23 mouse cellular contexts compared by ENCODE assay signal in the genomic region with DNA sequence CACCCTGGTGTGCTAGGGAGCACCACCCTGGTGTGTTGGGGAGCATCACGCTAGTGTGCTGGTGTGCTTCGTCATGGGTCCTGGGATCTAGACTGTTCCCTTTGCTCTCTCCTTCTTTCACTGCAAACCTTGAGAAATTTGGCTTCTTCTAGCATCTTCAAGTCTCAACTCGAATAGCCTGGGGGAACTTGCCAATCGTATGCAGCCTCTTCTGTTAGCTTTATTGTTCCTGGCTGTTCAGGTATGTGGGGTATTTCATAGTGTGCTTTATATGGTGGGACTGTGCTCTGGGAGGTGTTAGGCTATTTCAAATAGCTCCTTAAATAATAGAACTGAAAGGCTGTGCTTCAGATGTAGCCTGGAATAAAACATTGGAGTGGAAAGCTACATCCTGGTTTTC.
DNase-seq lines count a peak whose midpoint lies in the region; ATAC-seq lines count a peak whose summit lies in the region.
"Had no signal": no experiment of that assay in that cellular context is flagged by ENCODE, and none has a peak within 500 bp of the region (broad histone marks: within the 10 kb centered on the region; RNA-seq: fewer than 3 reads in every experiment).

No protein-coding gene starts in this region.

- no peaks in the 10 kb centered on the region for H3K36me3 ChIP-seq in embryonic facial prominence, embryonic 11.5 days (replicated peaks; ENCODE audit: control insufficient read depth, insufficient read depth, low read depth, low read length)
- no peaks in the 10 kb centered on the region for H3K36me3 ChIP-seq in embryonic facial prominence, embryonic 10.5 days (replicated peaks)
- no peaks in the 10 kb centered on the region for H3K36me3 ChIP-seq in megakaryocyte, embryonic 14.5 days (replicated peaks; ENCODE audit: low read length)
- no peaks in the 10 kb centered on the region for H3K36me3 ChIP-seq in embryonic facial prominence, embryonic 14.5 days (ENCODE audit: control insufficient read depth, insufficient read depth, low read length)
- H3K36me3 ChIP-seq: embryonic facial prominence, embryonic 12.5 days; embryonic facial prominence, embryonic 15.5 days; forebrain, embryonic 10.5 days; forebrain, embryonic 12.5 days had no signal

- H3K9ac ChIP-seq in embryonic facial prominence, embryonic 11.5 days (replicated peaks; ENCODE audit: low read length) = no peak overlapping the region
- no peak overlapping the region for H3K9ac ChIP-seq in embryonic facial prominence, embryonic 14.5 days (ENCODE audit: low read depth, low read length)
- H3K9ac ChIP-seq: embryonic facial prominence, embryonic 12.5 days; embryonic facial prominence, embryonic 15.5 days; forebrain, embryonic 12.5 days had no signal

- H3K27ac ChIP-seq in embryonic facial prominence, embryonic 11.5 days (replicated peaks; ENCODE audit: low read depth, low read length) = no peak overlapping the region
- H3K27ac ChIP-seq in embryonic facial prominence, embryonic 10.5 days (replicated peaks) = no peak overlapping the region
- no peak overlapping the region for H3K27ac ChIP-seq in embryonic facial prominence, embryonic 14.5 days (replicated peaks; ENCODE audit: low read depth, low read length)
- H3K27ac ChIP-seq: embryonic facial prominence, embryonic 12.5 days; embryonic facial prominence, embryonic 15.5 days; forebrain, embryonic 10.5 days; forebrain, embryonic 12.5 days had no signal

- H3K4me1 ChIP-seq in embryonic facial prominence, embryonic 11.5 days (ENCODE audit: control insufficient read depth, insufficient read depth, low read length) = no peaks in the 10 kb centered on the region
- H3K4me1 ChIP-seq in embryonic facial prominence, embryonic 10.5 days = no peaks in the 10 kb centered on the region
- peaks cover 86% of the 10 kb centered on the region for H3K4me1 ChIP-seq in megakaryocyte, embryonic 14.5 days
- H3K4me1 ChIP-seq in embryonic facial prominence, embryonic 14.5 days (ENCODE audit: control insufficient read depth, insufficient read depth, low read length) = no peaks in the 10 kb centered on the region
- H3K4me1 ChIP-seq: embryonic facial prominence, embryonic 12.5 days; embryonic facial prominence, embryonic 15.5 days; forebrain, embryonic 10.5 days had no signal

- H3K4me3 ChIP-seq in embryonic facial prominence, embryonic 11.5 days (ENCODE audit: low read depth, low read length) = no peak overlapping the region
- no peak overlapping the region for H3K4me3 ChIP-seq in embryonic facial prominence, embryonic 10.5 days
- peak overlapping the region; percentile 38 for H3K4me3 ChIP-seq in megakaryocyte, embryonic 14.5 days (replicated peaks)
- H3K4me3 ChIP-seq in embryonic facial prominence, embryonic 14.5 days (ENCODE audit: low read depth, low read length) = no peak overlapping the region
- H3K4me3 ChIP-seq: embryonic facial prominence, embryonic 12.5 days; embryonic facial prominence, embryonic 15.5 days; erythroblast, embryonic 14.5 days; forebrain, embryonic 10.5 days; forebrain, embryonic 12.5 days had no signal

- no peak for ATAC-seq in embryonic facial prominence, embryonic 11.5 days (replicated peaks; ENCODE audit: insufficient number of reproducible peaks, low FRiP score, low TSS enrichment, low read depth)
- ATAC-seq in megakaryocyte, adult 5-6 weeks (ENCODE audit: poor library complexity, severe bottlenecking) = no peak
- peak; percentile 67; the same call in 1 of the 2 replicates for ATAC-seq in embryonic facial prominence, embryonic 14.5 days (ENCODE audit: low read depth)
- ATAC-seq: activated CD4-positive, CD25-positive, alpha-beta regulatory T cell, adult 4 months; forebrain, embryonic 14.5 days; forebrain, embryonic 16.5 days had no signal

- H3K4me2 ChIP-seq in embryonic facial prominence, embryonic 11.5 days (ENCODE audit: low read depth, low read length) = no peak overlapping the region
- H3K4me2 ChIP-seq in embryonic facial prominence, embryonic 14.5 days (ENCODE audit: low read depth, low read length) = no peak overlapping the region
- H3K4me2 ChIP-seq: embryonic facial prominence, embryonic 12.5 days; embryonic facial prominence, embryonic 15.5 days; forebrain, embryonic 12.5 days had no signal

- peak; percentile 22 for DNase-seq in embryonic facial prominence, embryonic 11.5 days (ENCODE audit: low spot score)
- DNase-seq in embryonic facial prominence, embryonic 10.5 days (ENCODE audit: low spot score) = no peak
- peak; percentile 63 for DNase-seq in embryonic facial prominence, embryonic 14.5 days (ENCODE audit: low spot score)
- no peak for DNase-seq in ovary, adult 18-20 months (ENCODE audit: low spot score)
- no peak for DNase-seq in left cerebral cortex, adult 8-10 months (ENCODE audit: low spot score in 2 of 2)
- DNase-seq: adrenal gland, adult 8-10 months; adrenal gland, postnatal 14 days; adrenal gland, postnatal 36 days; cerebellum, adult 11-12 months; cerebellum, adult 2 months; cerebellum, adult 9-10 months; cerebellum, postnatal 10 days; cerebellum, postnatal 25 days had no signal

- 84% methylated on average over 4 of the region's 4 CpGs for WGBS in embryonic facial prominence, embryonic 11.5 days
- WGBS in embryonic facial prominence, embryonic 10.5 days = 84% methylated on average over 4 of the region's 4 CpGs
- WGBS in embryonic facial prominence, embryonic 14.5 days = 75% methylated on average over 4 of the region's 4 CpGs

- H3K27me3 ChIP-seq in embryonic facial prominence, embryonic 11.5 days (ENCODE audit: control insufficient read depth, insufficient read depth, low read length) = no peaks in the 10 kb centered on the region
- H3K27me3 ChIP-seq in embryonic facial prominence, embryonic 10.5 days (replicated peaks; ENCODE audit: low read depth, poor library complexity, severe bottlenecking) = no peaks in the 10 kb centered on the region
- no peaks in the 10 kb centered on the region for H3K27me3 ChIP-seq in megakaryocyte, embryonic 14.5 days (replicated peaks)
- H3K27me3 ChIP-seq in embryonic facial prominence, embryonic 14.5 days (replicated peaks; ENCODE audit: control insufficient read depth, insufficient read depth, low read length) = no peaks in the 10 kb centered on the region
- H3K27me3 ChIP-seq: embryonic facial prominence, embryonic 12.5 days; embryonic facial prominence, embryonic 15.5 days; forebrain, embryonic 12.5 days had no signal

- H3K9me3 ChIP-seq in embryonic facial prominence, embryonic 11.5 days (replicated peaks; ENCODE audit: control insufficient read depth, low read length) = no peaks in the 10 kb centered on the region
- H3K9me3 ChIP-seq in embryonic facial prominence, embryonic 10.5 days = no peaks in the 10 kb centered on the region
- H3K9me3 ChIP-seq in megakaryocyte, embryonic 14.5 days = no peaks in the 10 kb centered on the region
- H3K9me3 ChIP-seq in embryonic facial prominence, embryonic 14.5 days (ENCODE audit: control insufficient read depth, low read length) = no peaks in the 10 kb centered on the region
- H3K9me3 ChIP-seq: embryonic facial prominence, embryonic 12.5 days; embryonic facial prominence, embryonic 15.5 days; forebrain, embryonic 10.5 days; forebrain, embryonic 12.5 days had no signal

Comparison
In these comparisons a context has a peak if more than half of its experiments do, and no peak if none do; other contexts are left out.
1. DNase-seq: peak in embryonic facial prominence, embryonic 11.5 days (single experiment) and embryonic facial prominence, embryonic 14.5 days (single experiment); none in embryonic facial prominence, embryonic 10.5 days (single experiment), ovary, adult 18-20 months (single experiment) and left cerebral cortex, adult 8-10 months (0 of 2).